Mouse (Mus musculus) brain, adult 10 weeks (tissue): ENCODE data around the gene Olfr469. TPM values are rescaled to one million over a fixed set of nuclear protein-coding genes. Genes with fewer than 3 reads are reported as not detected.

ENCODE experiments used
- polyA plus RNA-seq: library from polyadenylated mRNA; stranded (reverse); fragments of 350-450 nt; fragmentation: Illumina TruSeq; extraction: RNeasy Lipid Tissue Mini Kit (QIAGEN cat#74804); gene quantifications from one replicate; pipeline ENCODE4 v1.2.3, GENCODE M21; 2015; ENCODE audit warnings: low read depth, low replicate concordance

Olfr469 gene
- not detected for polyA plus RNA-seq

DNA sequence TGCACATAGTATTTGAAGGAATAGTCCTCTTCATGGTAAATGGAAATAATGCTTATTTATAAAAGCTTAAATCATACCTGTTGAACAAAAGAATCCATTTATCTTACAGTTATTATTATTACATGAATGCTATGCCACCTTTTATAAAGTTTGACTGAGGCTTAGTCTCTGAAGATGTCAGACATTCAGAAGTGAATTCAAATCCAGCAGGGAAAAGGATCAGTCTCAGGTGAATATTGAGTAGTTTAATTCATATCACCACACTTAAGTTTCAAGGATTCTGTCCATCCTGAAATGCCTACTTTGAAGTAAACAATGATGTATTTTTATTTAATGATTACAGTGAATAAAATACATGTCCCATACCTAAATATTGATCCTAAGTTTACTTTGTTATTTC, at the start of gene Olfr469:
Gene Olfr469 (minus strand): TSS at position 101 of the 400 bp plus-strand sequence.

DNA sequence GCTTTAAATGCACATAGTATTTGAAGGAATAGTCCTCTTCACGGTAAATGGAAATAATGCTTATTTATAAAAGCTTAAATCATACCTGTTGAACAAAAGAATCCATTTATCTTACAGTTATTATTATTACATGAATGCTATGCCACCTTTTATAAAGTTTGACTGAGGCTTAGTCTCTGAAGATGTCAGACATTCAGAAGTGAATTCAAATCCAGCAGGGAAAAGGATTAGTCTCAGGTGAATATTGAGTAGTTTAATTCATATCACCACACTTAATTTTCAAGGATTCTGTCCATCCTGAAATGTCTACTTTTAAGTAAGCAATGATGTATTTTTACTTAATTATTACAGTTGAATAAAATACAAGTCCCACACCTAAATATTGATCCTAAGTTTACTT, 22.0 kb upstream of the Olfr469 start, which contains the start of gene Olfr470:
Gene Olfr470 (minus strand): TSS at position 101 of the 400 bp plus-strand sequence.

DNA sequence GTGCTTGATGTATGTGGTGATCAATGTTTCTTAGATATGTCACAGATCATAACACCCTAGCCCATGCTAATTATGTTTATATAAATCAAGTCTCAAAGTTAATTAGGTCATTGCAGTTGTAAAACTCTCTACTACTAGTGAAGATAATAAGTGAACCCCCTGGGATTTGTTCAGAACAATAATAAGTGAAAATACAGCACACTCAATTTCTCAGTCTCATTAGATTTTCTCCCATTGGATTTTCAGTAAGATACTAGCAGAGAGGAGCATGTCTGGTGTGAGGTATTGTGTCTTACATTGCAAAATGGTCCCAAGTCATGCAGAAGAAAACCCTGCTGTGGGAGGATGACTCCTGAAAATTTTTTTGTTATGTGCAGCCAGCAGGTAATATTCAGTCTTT, 13.4 kb downstream of the Olfr469 start, which contains the start of gene Olfr467:
Gene Olfr467 (plus strand): TSS at position 301 of the 400 bp plus-strand sequence.

DNA sequence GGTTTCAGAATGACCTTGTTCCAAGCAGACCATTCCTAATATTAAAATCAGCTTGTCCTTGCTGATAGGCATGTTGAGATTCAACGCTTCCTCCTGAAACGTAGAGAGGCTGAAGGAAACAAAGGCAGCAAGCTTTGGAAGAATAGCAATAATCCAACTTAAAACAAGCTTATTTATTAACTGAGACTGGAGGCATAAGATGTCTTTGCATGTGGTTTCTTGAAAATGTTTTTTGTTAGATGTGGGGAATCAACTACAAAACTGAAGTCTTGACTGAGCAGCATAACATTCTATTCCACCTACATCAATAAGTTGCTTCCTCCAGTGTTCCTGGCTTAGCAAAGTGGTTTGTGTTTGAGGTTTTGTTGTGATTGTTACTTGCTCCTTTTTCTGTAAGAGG, 24.2 kb downstream of the Olfr469 start, which contains the start of gene Ovch2:
Gene Ovch2 (minus strand): TSS at position 101 of the 400 bp plus-strand sequence.

Other genes starting within 250 kb of the Olfr469 start
- gene Ppfibp2, start 230.3 kb downstream of the Olfr469 start, polyA plus RNA-seq: 8.3 TPM
- gene 5330417H12Rik, start 200.4 kb downstream of the Olfr469 start, polyA plus RNA-seq: not detected
- gene Cyb5r2, start 67.5 kb downstream of the Olfr469 start, polyA plus RNA-seq: 0.34 TPM
- gene Ovch2, start 24.3 kb downstream of the Olfr469 start, polyA plus RNA-seq: not detected
- gene Olfr467, start 13.3 kb downstream of the Olfr469 start, polyA plus RNA-seq: not detected
- not detected for gene Olfr470, start 21.9 kb upstream of the Olfr469 start, polyA plus RNA-seq
- not detected for gene Olfr472, start 72.4 kb upstream of the Olfr469 start, polyA plus RNA-seq
- not detected for gene Olfr473, start 104.9 kb upstream of the Olfr469 start, polyA plus RNA-seq
- gene Olfr474, start 129.1 kb upstream of the Olfr469 start, polyA plus RNA-seq: not detected
- gene Olfr476, start 139.3 kb upstream of the Olfr469 start, polyA plus RNA-seq: not detected
- gene Olfr477, start 161.2 kb upstream of the Olfr469 start, polyA plus RNA-seq: not detected
- not detected for gene Olfr478, start 208.4 kb upstream of the Olfr469 start, polyA plus RNA-seq
- gene Olfr479, start 225.2 kb upstream of the Olfr469 start, polyA plus RNA-seq: not detected
- not detected for gene Olfr480, start 241.8 kb upstream of the Olfr469 start, polyA plus RNA-seq